Mouse (Mus musculus) midbrain, embryonic 13.5 days (tissue): ENCODE measurements around the gene Pllp. TPM values are rescaled to one million over a fixed set of nuclear protein-coding genes. Genes with fewer than 3 reads are reported as not detected.

Source experiments
- ATAC-seq: fragments of 200-750 bp; cut with Nextera tagmentation; 2 replicates; pipeline ENCODE4 v1.8.0; 2017; ENCODE audit warnings: mild to moderate bottlenecking, moderate TSS enrichment, moderate library complexity
- H3K27ac ChIP-seq: fragments of 300-500 bp; sonication (generic); 2 replicates; pipeline ENCODE4 v1.5.1; 2015; ENCODE audit warnings: inconsistent platforms, mild to moderate bottlenecking, moderate library complexity
- H3K27me3 ChIP-seq: fragments of 300-500 bp; sonication (generic); 2 replicates; pipeline ENCODE4 v1.6.1; 2015; ENCODE audit warnings: mild to moderate bottlenecking, inconsistent platforms
- H3K36me3 ChIP-seq: fragments of 300-500 bp; sonication (generic); 2 replicates; pipeline ENCODE4 v1.6.1; 2015; ENCODE audit warnings: mild to moderate bottlenecking, inconsistent platforms
- H3K4me1 ChIP-seq: fragments of 300-500 bp; sonication (generic); replicated peaks from 2 replicates; pipeline ENCODE4 v1.6.1; 2015; ENCODE audit warnings: inconsistent platforms
- H3K4me2 ChIP-seq: fragments of 300-500 bp; sonication (generic); replicated peaks from 2 replicates; pipeline ENCODE4 v1.6.1; 2015; ENCODE audit warnings: moderate library complexity, mild to moderate bottlenecking, inconsistent platforms
- H3K4me3 ChIP-seq: fragments of 300-500 bp; sonication (generic); replicated peaks from 2 replicates; pipeline ENCODE4 v1.5.1; 2015; ENCODE audit warnings: mild to moderate bottlenecking, inconsistent platforms
- H3K9ac ChIP-seq: fragments of 300-500 bp; sonication (generic); replicated peaks from 2 replicates; pipeline ENCODE4 v1.6.1; 2015; ENCODE audit warnings: mild to moderate bottlenecking, inconsistent platforms
- H3K9me3 ChIP-seq: fragments of 300-500 bp; sonication (generic); 2 replicates; pipeline ENCODE4 v1.6.1; 2016; ENCODE audit warnings: mild to moderate bottlenecking, inconsistent platforms
- WGBS: fragments of 180-500 bp; shearing (Covaris S2); methylation state at CpG from one replicate; pipeline ENCODE4 v1.1.7; 2015; 5-methylcytosine and 5-hydroxymethylcytosine counted together
- polyA plus RNA-seq: library from polyadenylated mRNA; unstranded; fragments of >200 nt; fragmentation: Nextera tagmentation; extraction: Ambion mirVana; gene quantifications from 2 replicates; pipeline ENCODE4 v1.2.1, GENCODE M21; 2015

The Pllp gene
- polyA plus RNA-seq = 0.21 and 0.43 TPM in 2 replicates

DNA sequence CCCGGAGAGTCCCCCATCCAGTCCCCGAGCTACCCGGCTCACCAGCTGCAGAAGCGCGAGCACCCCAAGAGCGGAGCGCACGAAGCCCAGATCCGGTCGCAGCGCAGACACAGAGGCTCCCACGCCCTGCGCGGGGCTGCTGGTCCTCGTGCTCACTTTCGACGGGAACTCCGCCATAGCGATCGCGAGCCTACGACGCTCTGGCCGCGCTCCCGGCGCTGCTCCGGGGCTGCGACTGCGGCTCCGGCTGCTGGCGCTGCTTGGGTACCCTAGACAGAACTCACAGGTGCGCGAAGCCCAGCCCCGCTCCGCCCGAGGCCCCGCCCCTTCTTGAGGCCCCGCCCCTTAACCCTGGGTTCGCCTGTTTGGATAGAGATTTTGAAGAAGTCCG is at the start of gene Pllp:
Gene Pllp, minus strand, starts transcription at position 285 of the 391 bp plus-strand sequence.
- H3K27me3 ChIP-seq = peaks cover 61% of the 10 kb centered on the region
- peak within 1 kb of the TSS; percentile 41 for H3K9ac ChIP-seq
- H3K4me3 ChIP-seq = peak within 1 kb of the TSS; percentile 43
- H3K4me1 ChIP-seq = peaks cover 18% of the 10 kb centered on the region
- no peak within 1 kb of the TSS for H3K27ac ChIP-seq
- H3K9me3 ChIP-seq = no peaks in the 10 kb centered on the region
- ATAC-seq = peak; percentile 65
- no peaks in the 10 kb centered on the region for H3K36me3 ChIP-seq
- WGBS = under 1% methylated on average over 41 of the region's 41 CpGs
- H3K4me2 ChIP-seq = peak within 1 kb of the TSS; percentile 72

DNA sequence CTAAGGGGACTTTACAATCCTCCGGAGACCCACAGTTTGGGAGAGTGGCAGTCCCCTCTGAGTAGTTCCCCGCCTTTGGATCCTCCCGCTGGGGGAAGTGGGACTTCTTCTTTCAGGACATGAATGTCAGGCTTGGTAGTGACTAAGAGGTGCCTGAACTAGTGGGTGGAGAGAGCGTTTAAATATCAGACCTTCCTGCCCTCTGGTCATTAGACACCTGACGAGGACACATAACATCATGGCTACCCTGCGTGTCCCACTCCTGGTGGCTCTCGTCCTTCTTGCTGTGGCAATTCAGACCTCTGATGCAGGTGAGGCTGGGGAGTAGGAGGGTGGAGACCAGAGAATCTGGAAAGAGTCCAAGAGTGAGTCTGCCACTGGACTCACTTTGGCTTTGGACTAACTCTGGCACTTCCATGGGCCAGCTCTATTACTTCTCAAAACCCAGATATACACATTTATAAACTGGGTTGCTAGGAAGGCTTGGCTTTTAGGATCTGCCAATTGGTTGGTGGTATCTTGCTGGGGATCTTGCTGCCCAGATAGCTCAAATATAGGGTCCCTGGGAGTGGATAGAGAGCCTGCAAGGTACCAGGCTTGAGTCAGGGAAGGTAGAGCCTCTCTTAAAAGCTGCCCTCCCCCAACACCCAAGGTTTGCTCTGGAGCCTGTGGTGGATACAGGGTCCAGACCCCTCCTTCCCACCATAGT is 49.6 kb upstream of the Pllp start, which contains the start of gene Ccl22:
Gene Ccl22, plus strand, starts transcription at position 115 of the 709 bp plus-strand sequence.
- no peaks in the 10 kb centered on the region for H3K36me3 ChIP-seq
- H3K4me2 ChIP-seq = no peak within 1 kb of the TSS
- no peak within 1 kb of the TSS for H3K27ac ChIP-seq
- 93% methylated on average over 7 of the region's 7 CpGs for WGBS
- no peaks in the 10 kb centered on the region for H3K27me3 ChIP-seq
- H3K9ac ChIP-seq = no peak within 1 kb of the TSS
- H3K4me3 ChIP-seq = no peak within 1 kb of the TSS
- H3K4me1 ChIP-seq = no peaks in the 10 kb centered on the region
- no peak for ATAC-seq
- no peaks in the 10 kb centered on the region for H3K9me3 ChIP-seq

DNA sequence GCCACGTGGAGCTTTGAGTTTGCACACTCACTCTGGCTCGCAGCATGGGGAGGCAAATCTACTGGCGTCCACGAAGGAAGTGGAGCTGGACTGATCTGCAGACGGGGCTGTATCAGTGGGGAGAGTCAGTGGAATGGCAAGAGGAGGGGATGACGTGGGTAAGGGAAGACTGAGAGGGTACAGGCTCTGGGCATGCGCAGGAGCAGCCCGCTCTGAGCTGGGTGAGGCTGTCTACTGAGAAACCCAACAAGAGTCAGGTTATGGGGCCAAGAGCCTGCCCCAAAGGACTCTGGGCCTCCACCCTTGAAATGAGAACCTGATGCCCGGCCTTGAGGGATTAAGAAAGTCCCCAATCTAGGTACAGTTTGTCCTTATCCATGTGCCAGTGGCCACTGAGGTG is 48.9 kb upstream of the Pllp start:
- Histone ChIP-seq H3K4me3 (no peak overlapping the region), H3K27ac (no peak overlapping the region), H3K27me3 (no peaks in the 10 kb centered on the region), H3K36me3 (no peaks in the 10 kb centered on the region), H3K9ac (no peak overlapping the region), H3K4me2 (no peak overlapping the region), H3K9me3 (no peaks in the 10 kb centered on the region), H3K4me1 (no peaks in the 10 kb centered on the region)
- WGBS = 82% methylated on average over 9 of the region's 9 CpGs
- no peak for ATAC-seq

DNA sequence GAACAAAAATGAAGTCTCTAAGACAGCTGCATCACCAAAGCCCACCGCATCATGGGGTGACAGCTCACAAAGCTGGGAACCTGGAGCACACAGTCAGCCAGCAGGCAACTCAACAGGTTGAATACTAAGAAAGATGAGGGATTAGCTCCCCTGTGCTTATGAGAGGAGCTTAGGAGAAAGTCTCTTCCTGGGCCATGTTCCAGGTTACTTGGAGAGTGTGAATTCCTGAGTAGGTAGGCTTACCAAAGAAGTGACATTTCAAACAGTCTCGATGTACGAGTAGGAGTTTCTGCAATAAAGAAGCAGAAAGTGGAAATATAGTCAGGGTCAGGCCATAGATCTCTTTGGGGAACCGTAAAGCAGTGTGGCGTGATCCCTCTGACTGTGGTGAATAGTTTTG is 48.4 kb upstream of the Pllp start:
- no peaks in the 10 kb centered on the region for H3K4me1 ChIP-seq
- no peak overlapping the region for H3K27ac ChIP-seq
- H3K27me3 ChIP-seq = no peaks in the 10 kb centered on the region
- WGBS = 94% methylated on average over 5 of the region's 5 CpGs
- H3K9me3 ChIP-seq = no peaks in the 10 kb centered on the region
- ATAC-seq = no peak
- H3K36me3 ChIP-seq = no peaks in the 10 kb centered on the region
- H3K9ac ChIP-seq = no peak overlapping the region
- H3K4me2 ChIP-seq = no peak overlapping the region
- no peak overlapping the region for H3K4me3 ChIP-seq

DNA sequence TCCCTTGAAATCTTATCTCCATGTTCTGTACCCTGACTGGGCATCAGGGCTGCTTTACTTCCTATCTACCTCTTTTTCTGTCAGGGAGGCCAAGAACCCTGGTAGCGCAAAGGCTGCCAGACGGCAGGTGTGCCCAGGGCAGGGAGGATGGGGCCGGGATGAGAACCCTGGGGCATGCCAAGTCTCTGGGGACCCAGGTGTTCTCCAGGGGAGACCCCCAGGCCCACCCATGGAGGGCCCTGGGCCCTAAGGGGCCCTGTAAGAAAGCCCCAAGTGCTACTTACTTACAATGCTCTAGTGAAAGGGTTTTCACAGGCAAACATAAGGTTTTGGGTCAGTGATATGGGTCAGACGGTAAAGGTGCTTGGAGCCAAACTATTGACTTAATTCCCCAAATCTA is 45.6 kb upstream of the Pllp start:
- H3K27me3 ChIP-seq = no peaks in the 10 kb centered on the region
- no peak overlapping the region for H3K9ac ChIP-seq
- no peaks in the 10 kb centered on the region for H3K9me3 ChIP-seq
- H3K4me3 ChIP-seq = no peak overlapping the region
- ATAC-seq = no peak
- H3K4me1 ChIP-seq = no peaks in the 10 kb centered on the region
- 92% methylated on average over 4 of the region's 4 CpGs for WGBS
- H3K36me3 ChIP-seq = no peaks in the 10 kb centered on the region
- H3K27ac ChIP-seq = no peak overlapping the region
- H3K4me2 ChIP-seq = no peak overlapping the region

DNA sequence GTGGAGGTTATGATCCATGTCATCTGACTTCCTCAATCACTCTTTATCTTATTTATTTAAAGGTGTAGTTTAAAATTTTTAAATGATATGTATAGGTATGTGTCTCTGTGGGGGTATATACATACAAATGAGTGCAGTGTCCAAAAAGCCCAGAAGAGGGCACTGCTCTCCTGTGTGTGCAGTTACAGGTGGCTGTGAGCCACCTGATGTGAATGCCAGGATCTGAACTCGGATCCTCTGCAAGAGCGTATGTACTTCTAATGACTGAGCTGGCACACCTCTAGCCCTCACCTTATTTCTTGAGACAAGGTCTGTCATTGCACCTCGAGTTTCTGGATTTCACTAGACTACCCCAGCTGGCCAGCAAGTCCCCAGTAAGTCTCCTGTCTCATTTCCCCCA is 44.5 kb upstream of the Pllp start:
- no peaks in the 10 kb centered on the region for H3K4me1 ChIP-seq
- H3K27me3 ChIP-seq = no peaks in the 10 kb centered on the region
- no peaks in the 10 kb centered on the region for H3K36me3 ChIP-seq
- H3K9me3 ChIP-seq = no peaks in the 10 kb centered on the region
- 86% methylated on average over 3 of the region's 3 CpGs for WGBS
- H3K4me2 ChIP-seq = no peak overlapping the region
- no peak overlapping the region for H3K9ac ChIP-seq
- no peak overlapping the region for H3K4me3 ChIP-seq
- no peak overlapping the region for H3K27ac ChIP-seq
- ATAC-seq = no peak

DNA sequence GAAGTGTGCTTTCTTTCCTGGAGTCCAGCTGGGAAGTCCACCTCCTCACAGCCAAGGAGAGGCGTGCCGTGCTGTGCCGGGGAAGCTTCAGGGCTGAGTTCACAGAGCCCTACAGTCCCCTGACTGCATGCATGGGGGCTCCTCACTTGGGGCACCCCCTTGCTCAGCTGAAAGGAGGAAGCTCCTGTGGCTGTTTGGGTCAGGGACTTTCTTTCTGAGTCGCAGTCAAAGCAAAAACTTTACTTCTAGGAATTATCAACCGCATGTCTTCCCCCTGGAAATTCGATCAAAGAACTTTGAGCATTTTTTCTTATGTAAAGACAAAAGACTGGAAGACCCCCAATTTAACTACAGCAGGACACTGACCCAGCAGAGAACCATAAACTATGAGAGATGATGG is 43.8 kb upstream of the Pllp start:
- H3K4me3 ChIP-seq = no peak overlapping the region
- H3K27ac ChIP-seq = no peak overlapping the region
- H3K9me3 ChIP-seq = no peaks in the 10 kb centered on the region
- 90% methylated on average over 6 of the region's 6 CpGs for WGBS
- H3K36me3 ChIP-seq = no peaks in the 10 kb centered on the region
- H3K9ac ChIP-seq = no peak overlapping the region
- H3K27me3 ChIP-seq = no peaks in the 10 kb centered on the region
- H3K4me1 ChIP-seq = no peaks in the 10 kb centered on the region
- H3K4me2 ChIP-seq = no peak overlapping the region
- ATAC-seq = no peak

DNA sequence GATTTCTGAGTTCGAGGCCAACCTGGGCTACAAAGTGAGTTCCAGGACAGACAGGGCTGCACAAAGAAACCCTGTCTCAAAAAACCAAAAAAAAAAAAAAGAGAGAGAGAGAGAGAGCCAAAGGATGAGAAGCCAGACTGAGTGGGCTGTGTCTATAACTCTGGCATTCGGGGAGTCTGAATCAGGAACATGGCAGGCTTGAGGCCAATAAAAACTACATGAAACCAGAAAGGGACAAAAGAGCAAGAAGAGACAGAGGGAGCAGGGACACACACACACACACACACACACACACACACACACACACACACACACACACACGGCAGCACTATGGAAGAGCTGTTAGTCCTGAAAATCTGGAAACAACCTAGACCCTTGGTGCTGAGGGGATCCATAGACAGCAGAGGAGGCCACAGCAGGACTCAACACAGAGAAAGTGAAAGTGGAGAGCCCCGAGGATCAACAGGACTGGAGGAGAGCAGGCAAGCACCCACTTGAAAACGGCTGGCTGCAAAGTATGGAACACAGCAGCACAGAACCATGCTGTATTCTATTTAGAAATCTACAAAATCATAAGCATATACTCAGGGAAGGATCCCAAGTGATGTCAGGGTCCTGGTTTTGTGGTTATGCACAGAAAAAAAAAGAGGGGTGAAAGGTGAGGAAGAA is 39.5 kb upstream of the Pllp start:
- no peaks in the 10 kb centered on the region for H3K4me1 ChIP-seq
- no peaks in the 10 kb centered on the region for H3K27me3 ChIP-seq
- no peak overlapping the region for H3K4me3 ChIP-seq
- no peak overlapping the region for H3K27ac ChIP-seq
- no peak overlapping the region for H3K4me2 ChIP-seq
- 86% methylated on average over 5 of the region's 5 CpGs for WGBS
- H3K36me3 ChIP-seq = no peaks in the 10 kb centered on the region
- H3K9ac ChIP-seq = no peak overlapping the region
- no peak for ATAC-seq
- H3K9me3 ChIP-seq = no peaks in the 10 kb centered on the region

DNA sequence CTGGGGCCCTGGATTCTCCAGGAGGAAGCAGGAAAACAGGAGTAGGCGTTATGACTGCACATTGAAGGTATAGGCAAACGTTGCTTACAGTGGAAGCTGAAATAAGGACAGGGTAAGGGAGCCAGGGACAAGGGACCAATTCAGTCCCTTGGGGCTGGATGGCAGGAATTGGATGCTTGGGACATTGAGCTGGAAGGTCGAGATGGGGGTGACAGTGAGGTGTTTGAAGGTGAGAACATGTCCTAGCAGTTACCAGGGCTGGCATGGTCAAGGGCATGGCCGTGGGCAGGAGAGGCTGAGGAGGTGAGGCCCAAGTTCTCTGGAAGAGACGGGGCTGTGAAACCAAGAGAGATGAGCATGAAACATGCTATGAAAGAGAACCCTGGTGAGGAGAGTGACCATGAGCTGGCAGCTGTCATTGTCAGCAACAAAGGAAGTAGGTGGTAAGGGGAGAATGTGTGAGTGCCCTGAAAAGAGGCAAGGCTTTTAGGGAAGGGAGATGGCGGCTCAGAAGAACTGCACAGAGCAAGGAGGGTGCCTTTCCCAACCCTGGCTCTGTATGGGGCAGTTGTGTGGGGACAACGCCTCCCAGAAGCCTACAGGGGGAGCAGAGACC is 38.8 kb upstream of the Pllp start:
- WGBS = 71% methylated on average over 7 of the region's 7 CpGs

DNA sequence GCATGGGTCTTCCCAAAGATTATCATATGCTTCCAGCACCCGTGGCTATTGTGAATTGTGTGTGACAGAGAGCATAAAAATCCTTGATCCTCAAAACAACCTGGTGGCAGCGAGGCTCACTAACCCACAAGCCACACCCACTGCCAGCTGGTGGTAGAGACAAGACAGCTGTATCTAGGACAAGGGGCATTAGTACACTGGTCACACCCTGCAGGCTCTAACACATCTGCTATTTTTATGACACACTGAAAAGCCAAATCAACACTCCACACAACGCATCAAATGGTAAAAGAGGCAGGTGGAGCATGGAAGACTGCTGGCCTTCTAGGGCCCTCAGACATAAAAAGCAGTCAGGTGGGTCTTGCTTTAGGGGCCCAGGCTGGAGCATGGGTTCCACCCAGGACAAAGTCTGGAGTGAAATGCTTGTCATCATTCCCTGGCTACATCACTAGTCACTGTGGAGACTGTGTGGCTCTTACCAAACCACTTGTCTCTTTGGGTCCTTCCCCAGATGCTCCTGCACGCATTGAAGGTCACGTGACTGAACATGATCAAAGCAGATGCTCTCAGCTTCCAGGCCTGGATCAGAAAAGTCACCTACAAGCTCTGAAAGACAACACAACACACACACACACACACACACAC is 37.9 kb upstream of the Pllp start:
- no peak overlapping the region for H3K4me3 ChIP-seq
- WGBS = 66% methylated on average over 5 of the region's 5 CpGs
- H3K27me3 ChIP-seq = no peaks in the 10 kb centered on the region

More for the DNA sequence above, 38.8 kb upstream of the Pllp start:
- no peak overlapping the region for H3K4me3 ChIP-seq
- H3K27ac ChIP-seq = no peak overlapping the region
- H3K9ac ChIP-seq = no peak overlapping the region
- no peak overlapping the region for H3K4me2 ChIP-seq
- no peaks in the 10 kb centered on the region for H3K36me3 ChIP-seq
- H3K27me3 ChIP-seq = no peaks in the 10 kb centered on the region
- no peak for ATAC-seq
- H3K9me3 ChIP-seq = no peaks in the 10 kb centered on the region
- no peaks in the 10 kb centered on the region for H3K4me1 ChIP-seq

DNA sequence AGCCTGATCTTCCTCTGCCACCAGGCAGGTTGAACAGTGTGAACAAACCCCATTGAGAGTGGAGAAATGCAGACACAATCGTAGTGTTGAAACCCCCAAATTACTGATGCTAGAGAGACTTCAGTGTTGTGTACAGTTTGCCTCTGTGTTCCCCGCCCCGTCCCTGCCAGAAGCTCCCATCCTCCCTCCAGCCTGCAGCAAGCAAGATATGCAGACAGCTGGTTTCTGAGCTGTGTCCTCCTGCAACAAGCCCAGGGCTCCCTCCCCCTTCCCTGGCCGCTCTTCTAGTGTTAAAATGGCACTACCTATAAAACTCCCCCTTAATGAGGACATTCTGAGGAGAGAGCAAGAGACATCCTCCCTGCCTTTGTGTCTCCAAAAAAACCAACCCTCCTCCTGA is 33.2 kb upstream of the Pllp start:
- H3K27ac ChIP-seq = no peak overlapping the region
- no peaks in the 10 kb centered on the region for H3K9me3 ChIP-seq
- WGBS = 76% methylated on average over 4 of the region's 4 CpGs
- no peaks in the 10 kb centered on the region for H3K36me3 ChIP-seq
- no peaks in the 10 kb centered on the region for H3K4me1 ChIP-seq
- no peak overlapping the region for H3K9ac ChIP-seq
- no peak overlapping the region for H3K4me3 ChIP-seq
- no peak overlapping the region for H3K4me2 ChIP-seq
- no peaks in the 10 kb centered on the region for H3K27me3 ChIP-seq
- ATAC-seq = no peak

More for the DNA sequence above, 37.9 kb upstream of the Pllp start:
- Histone ChIP-seq H3K4me1 (no peaks in the 10 kb centered on the region), H3K9me3 (no peaks in the 10 kb centered on the region), H3K27ac (no peak overlapping the region), H3K36me3 (no peaks in the 10 kb centered on the region), H3K9ac (no peak overlapping the region), H3K4me2 (no peak overlapping the region)
- no peak for ATAC-seq

DNA sequence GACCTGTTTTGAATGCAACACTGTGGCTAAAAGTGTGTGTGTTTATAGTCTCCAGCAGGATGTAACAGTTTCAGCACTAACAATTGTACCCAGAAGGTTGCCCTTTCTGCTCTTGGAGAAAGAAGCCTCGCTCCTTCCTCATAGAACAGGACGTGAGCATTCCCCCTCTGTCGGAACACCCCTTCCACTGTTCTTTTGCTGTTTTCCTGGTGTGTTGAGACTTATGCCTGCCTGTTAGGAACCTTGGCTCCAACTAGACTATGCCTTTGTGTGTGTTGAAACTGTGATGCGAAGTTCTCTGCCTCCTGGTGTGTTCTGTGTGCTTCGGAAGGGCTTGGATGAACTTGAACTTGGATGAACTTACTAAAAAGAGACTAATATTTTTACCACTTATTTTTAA is 29.9 kb upstream of the Pllp start:
- no peak overlapping the region for H3K4me2 ChIP-seq
- ATAC-seq = no peak
- H3K9me3 ChIP-seq = no peaks in the 10 kb centered on the region
- 91% methylated on average over 5 of the region's 5 CpGs for whole genome bisulfite sequencing
- H3K27me3 ChIP-seq = no peaks in the 10 kb centered on the region
- H3K27ac ChIP-seq = no peak overlapping the region
- no peak overlapping the region for H3K9ac ChIP-seq
- H3K4me3 ChIP-seq = no peak overlapping the region
- H3K36me3 ChIP-seq = no peaks in the 10 kb centered on the region
- H3K4me1 ChIP-seq = no peaks in the 10 kb centered on the region
